Mouse (Mus musculus): ENCODE data around the gene Gm5148.

- TF ChIP-seq CTCF (IDR thresholded peaks at IDR 0.05; ENCODE audit: low read depth), result no peak
- no peak for TF ChIP-seq EP300 (IDR thresholded peaks at IDR 0.05; ENCODE audit: low read depth)
Measured at GRCm38 (mm10) chr3:37712501-37712900, 11.8 kb downstream of the Gm5148 start.
